Mouse (Mus musculus): ENCODE data around the gene Pex26. TPM values are rescaled to one million over a fixed set of nuclear protein-coding genes. Genes with fewer than 3 reads are reported as not detected.

The Pex26 gene
- polyA plus RNA-seq (2016; fragmentation: Nextera tagmentation; extraction: Ambion mirVana): 13.9 TPM in 2 replicates

GRCm38 (mm10) chr6:121183414-121184173 is at the start of gene Pex26:
Pex26 (plus strand) TSS chr6:121183667.
- ATAC-seq (ENCODE audit: low FRiP score): peak; percentile 92
- Histone ChIP-seq H3K27ac (peak within 1 kb of the TSS; percentile 85), H3K27me3 (no peaks in the 10 kb centered on the region), H3K9ac (peak within 1 kb of the TSS; percentile 77), H3K4me3 (peak within 1 kb of the TSS; percentile 71), H3K36me3 (peaks cover 15% of the 10 kb centered on the region), H3K4me1 (peaks cover 19% of the 10 kb centered on the region), H3K4me2 (replicated peaks) (peak within 1 kb of the TSS; percentile 99), H3K9me3 (replicated peaks) (no peaks in the 10 kb centered on the region)
- 1% methylated on average over 32 of the region's 32 CpGs for WGBS

DNA sequence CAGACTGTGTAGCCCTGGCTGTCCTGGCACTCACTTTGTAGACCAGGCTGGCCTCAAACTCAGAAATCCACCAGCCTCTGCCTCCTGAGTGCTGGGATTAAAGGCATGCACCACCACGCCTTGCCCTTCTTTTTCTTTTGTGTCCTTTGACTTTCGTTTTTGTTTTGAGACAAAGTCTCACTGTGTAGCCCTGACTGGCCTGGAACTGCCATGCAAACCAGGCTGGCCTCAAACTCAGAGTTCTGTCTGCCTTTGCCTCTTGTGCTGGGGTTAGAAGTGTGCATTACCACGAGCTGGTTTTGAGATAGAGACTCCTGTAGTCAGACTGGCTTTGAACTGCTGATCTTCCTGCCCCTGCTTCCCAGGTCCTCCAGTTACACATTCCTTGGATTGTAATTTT is 49.2 kb upstream of the Pex26 start:
- no peak overlapping the region for H3K4me2 ChIP-seq (replicated peaks)
- no peaks in the 10 kb centered on the region for H3K36me3 ChIP-seq
- no peak overlapping the region for H3K4me3 ChIP-seq
- H3K9ac ChIP-seq: no peak overlapping the region
- H3K9me3 ChIP-seq (replicated peaks): no peaks in the 10 kb centered on the region
- peaks cover 11% of the 10 kb centered on the region for H3K4me1 ChIP-seq
- 16% methylated on average over 3 of the region's 3 CpGs for WGBS
- ATAC-seq (ENCODE audit: low FRiP score): no peak
- peaks cover 9% of the 10 kb centered on the region for H3K27me3 ChIP-seq
- no peak overlapping the region for H3K27ac ChIP-seq

DNA sequence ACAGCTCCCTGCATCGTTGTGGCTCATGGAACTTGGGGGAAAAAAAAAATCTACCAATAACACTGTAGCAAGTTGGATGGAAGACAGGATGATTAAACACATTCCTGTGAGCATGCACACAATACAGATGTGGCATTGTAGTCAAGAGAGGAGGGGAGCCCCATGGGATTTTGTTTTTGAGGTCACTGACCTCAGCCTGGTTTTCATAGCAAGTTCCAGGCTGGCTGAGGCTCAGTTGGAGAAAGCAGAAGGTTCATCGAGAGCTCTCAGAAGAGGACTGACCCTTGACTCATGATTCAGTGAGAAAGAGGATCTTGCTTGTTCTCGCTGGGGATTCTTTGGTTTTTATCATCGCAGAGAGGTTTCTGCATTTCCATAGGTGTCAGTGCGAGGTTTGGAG is 48.6 kb upstream of the Pex26 start:
- Histone ChIP-seq H3K27me3 (peaks cover 9% of the 10 kb centered on the region), H3K4me2 (replicated peaks) (no peak overlapping the region), H3K9ac (no peak overlapping the region), H3K27ac (no peak overlapping the region), H3K4me1 (peaks cover 7% of the 10 kb centered on the region; the same call in 1 of the 2 replicates), H3K36me3 (no peaks in the 10 kb centered on the region), H3K9me3 (replicated peaks) (no peaks in the 10 kb centered on the region), H3K4me3 (no peak overlapping the region)
- no peak for ATAC-seq (ENCODE audit: low FRiP score)
- WGBS: 40% methylated on average over 5 of the region's 5 CpGs

- Histone ChIP-seq H3K27me3 (peaks cover 3% of the 10 kb centered on the region; the same call in 1 of the 2 replicates), H3K27ac (no peak overlapping the region), H3K4me1 (no peaks in the 10 kb centered on the region), H3K9ac (no peak overlapping the region), H3K36me3 (no peaks in the 10 kb centered on the region), H3K4me2 (replicated peaks) (no peak overlapping the region), H3K9me3 (replicated peaks) (no peaks in the 10 kb centered on the region), H3K4me3 (no peak overlapping the region)
- ATAC-seq (ENCODE audit: low FRiP score): no peak
- WGBS: 70% methylated on average over 6 of the region's 6 CpGs
These were observed 46.2 kb upstream of the Pex26 start for GRCm38 (mm10) chr6:121137222-121137621.

- no peak overlapping the region for H3K4me3 ChIP-seq
- ATAC-seq (ENCODE audit: low FRiP score): no peak
- H3K9ac ChIP-seq: no peak overlapping the region
- no peak overlapping the region for H3K4me2 ChIP-seq (replicated peaks)
- no peaks in the 10 kb centered on the region for H3K4me1 ChIP-seq
- H3K27me3 ChIP-seq: no peaks in the 10 kb centered on the region
- H3K27ac ChIP-seq: no peak overlapping the region
- 85% methylated on average over 12 of the region's 12 CpGs for WGBS
- H3K9me3 ChIP-seq (replicated peaks): no peaks in the 10 kb centered on the region
- no peaks in the 10 kb centered on the region for H3K36me3 ChIP-seq
These were observed 45.0 kb upstream of the Pex26 start for GRCm38 (mm10) chr6:121138338-121139040.

GRCm38 (mm10) chr6:121139271-121139670 is 44.2 kb upstream of the Pex26 start:
- H3K27me3 ChIP-seq: no peaks in the 10 kb centered on the region
- no peaks in the 10 kb centered on the region for H3K9me3 ChIP-seq (replicated peaks)
- H3K4me2 ChIP-seq (replicated peaks): no peak overlapping the region
- H3K4me3 ChIP-seq: no peak overlapping the region
- no peak for ATAC-seq (ENCODE audit: low FRiP score)
- H3K27ac ChIP-seq: no peak overlapping the region
- H3K4me1 ChIP-seq: peaks cover 7% of the 10 kb centered on the region; the same call in 1 of the 2 replicates
- WGBS: 89% methylated on average over 1 of the region's 1 CpGs
- H3K36me3 ChIP-seq: no peaks in the 10 kb centered on the region
- no peak overlapping the region for H3K9ac ChIP-seq

DNA sequence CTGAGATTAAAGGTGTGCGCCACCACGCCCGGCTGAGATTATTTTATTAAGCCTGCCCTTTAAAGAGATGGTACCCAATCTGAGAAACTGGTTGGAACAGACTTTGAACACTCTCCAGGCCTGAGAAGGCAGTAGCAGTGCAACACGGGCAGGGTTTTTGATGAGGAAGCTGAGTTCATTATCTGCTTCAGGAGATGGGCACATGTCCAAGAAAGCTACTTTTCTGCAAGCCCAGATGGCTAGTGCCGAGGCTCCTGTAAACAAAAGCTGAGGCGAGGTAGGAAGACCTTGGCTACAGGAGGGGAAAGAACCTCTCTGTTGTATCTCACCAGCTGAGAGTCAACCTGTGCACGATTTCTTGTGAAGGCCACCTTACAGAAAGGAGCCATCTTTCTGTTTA is 41.2 kb upstream of the Pex26 start:
- 86% methylated on average over 7 of the region's 7 CpGs for whole genome bisulfite sequencing
- no peak overlapping the region for H3K4me2 ChIP-seq (replicated peaks)
- H3K9me3 ChIP-seq (replicated peaks): no peaks in the 10 kb centered on the region
- H3K27me3 ChIP-seq: no peaks in the 10 kb centered on the region
- peaks cover 20% of the 10 kb centered on the region for H3K4me1 ChIP-seq
- no peak overlapping the region for H3K27ac ChIP-seq
- H3K9ac ChIP-seq: no peak overlapping the region
- no peak for ATAC-seq (ENCODE audit: low FRiP score)
- no peak overlapping the region for H3K4me3 ChIP-seq
- H3K36me3 ChIP-seq: no peaks in the 10 kb centered on the region

DNA sequence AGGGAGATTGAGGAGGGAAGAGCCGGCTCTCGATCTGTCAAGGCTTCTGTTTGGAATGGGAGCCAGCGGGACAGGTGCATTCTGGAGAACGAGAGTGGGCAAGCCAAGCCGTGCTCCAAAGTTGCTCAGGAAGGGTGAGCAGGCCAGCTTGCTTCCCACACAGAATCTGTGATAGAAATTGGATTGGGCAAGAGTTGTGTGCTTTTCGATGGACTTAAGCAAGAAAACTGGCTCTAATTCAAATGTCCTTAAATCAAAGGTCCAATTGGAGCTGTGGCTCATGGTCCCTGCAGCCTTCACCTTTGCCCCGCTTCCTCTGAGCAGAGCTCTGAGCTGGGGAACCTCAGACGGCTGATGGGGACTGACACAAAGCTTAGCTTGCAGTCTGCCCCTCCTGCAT is 40.0 kb upstream of the Pex26 start:
- 86% methylated on average over 8 of the region's 8 CpGs for WGBS
- Histone ChIP-seq H3K36me3 (no peaks in the 10 kb centered on the region), H3K4me1 (peaks cover 24% of the 10 kb centered on the region), H3K9me3 (replicated peaks) (no peaks in the 10 kb centered on the region), H3K4me2 (replicated peaks) (no peak overlapping the region), H3K9ac (no peak overlapping the region), H3K27me3 (no peaks in the 10 kb centered on the region), H3K27ac (no peak overlapping the region), H3K4me3 (no peak overlapping the region)
- no peak for ATAC-seq (ENCODE audit: low FRiP score)

DNA sequence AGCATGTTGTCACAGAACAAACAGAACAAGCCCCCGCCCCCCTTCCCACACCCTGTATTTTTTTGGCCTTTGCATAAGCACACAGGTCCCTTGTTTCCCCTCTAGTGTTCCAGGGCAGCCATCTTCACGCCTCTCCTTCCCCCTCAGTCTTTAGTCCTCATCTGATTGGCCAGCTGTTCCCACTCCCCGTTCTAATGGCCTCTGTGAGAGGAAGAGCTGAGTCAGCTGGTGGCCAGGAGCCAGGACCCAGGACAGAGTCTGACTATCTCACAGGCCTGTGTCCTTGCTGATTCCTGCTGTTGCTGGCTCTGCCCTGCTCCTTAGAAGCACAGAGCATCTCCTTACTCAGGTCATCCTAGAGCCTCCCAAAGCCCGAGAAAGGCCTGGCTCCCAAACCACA is 39.4 kb upstream of the Pex26 start:
- H3K9ac ChIP-seq: no peak overlapping the region
- ATAC-seq (ENCODE audit: low FRiP score): peak; percentile 53; the same call in 1 of the 2 replicates
- no peak overlapping the region for H3K4me3 ChIP-seq
- no peaks in the 10 kb centered on the region for H3K27me3 ChIP-seq
- H3K27ac ChIP-seq: no peak overlapping the region
- H3K4me1 ChIP-seq: peaks cover 24% of the 10 kb centered on the region
- WGBS: 63% methylated on average over 4 of the region's 4 CpGs
- no peaks in the 10 kb centered on the region for H3K9me3 ChIP-seq (replicated peaks)
- H3K36me3 ChIP-seq: no peaks in the 10 kb centered on the region
- H3K4me2 ChIP-seq (replicated peaks): no peak overlapping the region

GRCm38 (mm10) chr6:121145010-121145604 is 38.4 kb upstream of the Pex26 start:
- no peak overlapping the region for H3K9ac ChIP-seq
- no peaks in the 10 kb centered on the region for H3K36me3 ChIP-seq
- no peak overlapping the region for H3K4me2 ChIP-seq (replicated peaks)
- 45% methylated on average over 13 of the region's 13 CpGs for WGBS
- no peak overlapping the region for H3K27ac ChIP-seq
- no peak for ATAC-seq (ENCODE audit: low FRiP score)
- H3K9me3 ChIP-seq (replicated peaks): no peaks in the 10 kb centered on the region
- no peaks in the 10 kb centered on the region for H3K27me3 ChIP-seq
- no peak overlapping the region for H3K4me3 ChIP-seq
- peaks cover 24% of the 10 kb centered on the region for H3K4me1 ChIP-seq

DNA sequence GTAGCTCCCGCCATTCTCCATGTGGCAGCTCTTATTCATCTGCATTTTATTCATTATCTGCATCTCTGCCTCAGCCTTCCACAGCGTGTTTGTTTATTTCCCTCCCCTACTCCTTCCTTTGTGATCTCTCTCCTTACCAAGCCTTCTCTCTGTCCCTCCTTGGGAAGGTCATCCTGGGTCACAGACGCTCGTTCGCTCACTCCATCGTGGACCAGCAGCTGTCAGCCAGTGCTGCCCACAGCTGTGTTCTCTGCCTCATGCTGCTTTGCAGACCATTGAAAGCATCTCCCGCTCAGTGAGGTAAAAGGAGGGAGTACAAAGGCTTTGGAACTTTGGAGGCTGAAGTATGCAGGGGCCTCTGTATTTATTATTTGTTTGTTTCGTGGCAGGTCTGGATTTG is 37.6 kb upstream of the Pex26 start:
- 17% methylated on average over 8 of the region's 8 CpGs for WGBS

GRCm38 (mm10) chr6:121146798-121147197 is 36.7 kb upstream of the Pex26 start:
- no peak overlapping the region for H3K4me2 ChIP-seq (replicated peaks)
- peaks cover 27% of the 10 kb centered on the region for H3K4me1 ChIP-seq
- H3K4me3 ChIP-seq: no peak overlapping the region
- no peak for ATAC-seq (ENCODE audit: low FRiP score)
- no peaks in the 10 kb centered on the region for H3K27me3 ChIP-seq
- WGBS: 38% methylated on average over 4 of the region's 4 CpGs
- no peaks in the 10 kb centered on the region for H3K9me3 ChIP-seq (replicated peaks)
- no peak overlapping the region for H3K9ac ChIP-seq
- H3K36me3 ChIP-seq: no peaks in the 10 kb centered on the region
- H3K27ac ChIP-seq: no peak overlapping the region

More for the DNA sequence above, 37.6 kb upstream of the Pex26 start:
- Histone ChIP-seq H3K27me3 (no peaks in the 10 kb centered on the region), H3K9me3 (replicated peaks) (no peaks in the 10 kb centered on the region), H3K9ac (no peak overlapping the region), H3K4me3 (no peak overlapping the region), H3K27ac (no peak overlapping the region), H3K4me1 (peaks cover 24% of the 10 kb centered on the region), H3K4me2 (replicated peaks) (no peak overlapping the region), H3K36me3 (no peaks in the 10 kb centered on the region)
- no peak for ATAC-seq (ENCODE audit: low FRiP score)

All from hindbrain, embryonic 12.5 days (tissue).